Mouse (Mus musculus) gonadal fat pad, adult 2 months (tissue): ENCODE measurements at regions not wholly inside any gene's neighbourhood (a gene's known extent, or its start where the extent isn't known, plus 50 kb on each side); places are given as distances from the start of the nearest gene placed in this dataset.

Experiments
- DNase-seq: peaks from one replicate; pipeline ENCODE4 v3.0.0-alpha.2; 2012; ENCODE audit warnings: low read depth

DNA sequence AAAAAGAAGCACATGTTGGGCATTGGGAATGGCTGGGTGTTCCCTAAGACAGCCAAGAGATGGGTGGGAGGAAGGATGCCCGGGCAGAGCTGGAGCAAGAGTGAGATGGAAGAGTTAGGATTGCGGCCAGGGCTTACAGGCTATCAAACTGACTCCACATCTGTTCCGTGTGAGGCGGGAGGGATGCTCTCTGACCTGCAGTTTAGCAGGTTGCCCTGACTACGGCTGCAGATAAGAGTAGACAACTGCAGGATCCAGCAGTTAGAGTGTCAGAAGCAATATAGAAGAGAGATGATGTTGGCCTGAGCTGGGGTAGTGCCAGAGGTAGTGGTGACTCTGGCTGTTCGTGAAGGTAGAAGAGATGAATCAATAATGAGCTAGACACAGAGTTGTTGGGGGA, 61.6 kb upstream of the Syt6 start:
- DNase-seq, result no peak

DNA sequence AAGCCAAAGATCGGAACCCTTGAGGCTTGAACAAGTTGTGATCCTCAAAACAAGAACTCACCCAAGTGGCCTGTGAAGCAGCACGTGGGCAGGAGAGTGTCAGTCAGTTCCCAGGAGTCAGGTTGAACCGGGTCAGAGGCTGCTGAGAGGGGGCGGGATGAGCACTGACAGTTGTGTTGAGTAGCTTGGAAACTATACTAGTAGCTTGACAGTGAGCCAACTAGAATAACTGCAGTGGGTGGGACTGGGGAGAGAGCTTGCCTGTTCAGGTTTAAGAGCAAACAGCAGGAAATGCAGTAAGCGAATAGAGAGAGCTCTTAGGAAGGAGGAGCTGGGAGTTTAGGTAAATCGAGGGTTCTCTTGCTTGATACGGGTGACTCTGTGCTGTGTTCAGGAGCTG, 61.0 kb upstream of the Syt6 start:
- no peak for DNase-seq

DNA sequence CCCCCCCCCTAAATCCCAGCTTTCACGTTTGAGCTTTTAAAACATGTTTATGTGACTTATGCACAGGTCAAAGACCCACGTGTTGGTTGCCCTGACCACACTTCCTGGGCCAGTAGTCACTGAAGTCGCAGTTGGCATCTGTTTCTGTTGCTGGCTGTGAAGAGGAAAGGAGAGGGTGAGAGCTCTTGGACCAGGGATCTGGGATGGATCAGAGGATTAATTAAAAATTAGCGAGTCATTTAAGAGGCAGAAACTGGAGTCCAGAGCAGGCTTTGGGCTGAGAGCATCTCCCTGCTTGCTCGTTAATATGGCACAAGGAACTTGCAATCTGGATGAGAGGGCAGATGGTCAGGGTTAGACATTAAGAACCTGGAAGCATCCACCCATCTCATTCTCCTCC, 59.1 kb upstream of the Syt6 start:
- DNase-seq, result no peak

- DNase-seq, result no peak
Measured at GRCm38 (mm10) chr3:103517376-103518304, 57.4 kb upstream of the Syt6 start.

DNA sequence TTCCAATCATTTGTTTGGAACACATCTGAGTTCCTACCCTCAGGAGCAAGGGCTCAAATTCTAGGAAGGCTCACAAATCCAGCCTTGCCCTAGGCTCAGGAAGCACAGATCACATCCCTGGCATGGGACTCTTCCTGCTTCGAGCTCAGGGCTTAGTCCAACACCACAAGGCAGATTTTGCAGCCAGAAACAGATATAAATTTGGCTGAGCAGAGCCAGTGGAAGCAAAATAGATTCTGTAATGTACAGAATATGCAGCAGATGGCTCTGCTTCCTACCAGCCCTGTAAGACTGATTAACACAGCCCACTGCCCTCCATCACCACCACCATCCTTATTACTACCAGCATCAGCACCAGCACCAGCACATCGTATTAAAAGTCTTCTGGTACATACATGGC, 56.4 kb upstream of the Syt6 start:
- DNase-seq, result no peak
